Mouse (Mus musculus) heart, adult 11 months (tissue): ENCODE data around the gene Klf8.
A peak's percentile ranks its signal among the peaks of the same experiment; 100 is the strongest.
"Not testable (repeated sequence)": the region's sequence is repeated elsewhere in the genome, so short reads cannot be mapped to it uniquely, and the experiment has no call there.

Experiments used
- DNase-seq: peaks from one replicate; pipeline ENCODE4 v3.0.0; 2022

The Klf8 gene

DNA sequence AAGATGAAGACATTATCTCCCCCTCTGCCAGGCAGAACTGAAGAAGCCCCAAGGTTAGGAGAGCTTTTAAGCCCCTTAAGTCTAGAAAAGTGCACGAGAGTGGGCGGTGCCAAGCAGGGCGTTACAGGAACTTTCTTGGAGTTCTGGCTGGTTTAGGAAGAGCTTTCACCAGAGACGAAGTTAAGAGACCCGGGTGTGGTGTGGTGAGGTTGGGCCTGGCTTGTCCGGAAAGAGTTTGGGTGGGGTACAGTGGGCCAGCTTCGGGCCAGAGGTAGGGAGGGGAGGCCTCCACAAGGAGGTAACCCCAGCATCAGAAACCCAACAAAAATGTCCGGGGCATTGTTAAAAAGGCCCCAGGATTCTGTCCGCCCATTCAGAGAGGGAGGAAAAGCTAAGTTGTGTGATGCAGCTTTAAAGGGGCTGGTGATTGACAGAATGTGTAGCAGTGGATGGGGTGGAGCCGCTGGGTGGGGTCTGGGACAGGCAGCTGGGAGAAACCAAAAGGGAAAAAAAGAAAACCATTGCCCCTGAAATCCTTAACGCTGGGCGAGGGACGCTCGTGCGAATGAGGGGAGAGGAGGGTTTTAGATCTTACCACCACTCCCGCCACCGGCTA is at the start of gene Klf8:
Klf8 (plus strand) TSS at position 163 of the 616 bp plus-strand sequence.
- DNase-seq = no peak

DNA sequence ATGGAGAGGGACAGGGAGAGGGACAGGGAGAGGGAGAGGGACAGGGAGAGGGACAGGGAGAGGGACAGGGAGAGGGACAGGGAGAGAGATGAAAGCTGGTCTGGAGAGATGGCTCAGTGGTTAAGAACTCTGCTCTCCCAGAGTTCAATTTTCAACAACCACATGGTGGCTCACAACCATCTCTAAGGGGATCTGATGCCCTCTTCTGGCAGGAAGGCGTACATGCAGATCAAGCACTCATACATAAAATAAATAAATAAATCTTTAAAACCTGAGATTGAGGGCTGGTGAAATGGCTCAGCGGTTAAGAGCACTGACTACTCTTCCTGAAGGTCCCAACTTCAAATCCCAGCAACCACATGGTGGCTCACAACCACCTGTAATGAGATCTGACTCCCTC is 38.1 kb upstream of the Klf8 start:
- not testable (repeated sequence) for DNase-seq

DNA sequence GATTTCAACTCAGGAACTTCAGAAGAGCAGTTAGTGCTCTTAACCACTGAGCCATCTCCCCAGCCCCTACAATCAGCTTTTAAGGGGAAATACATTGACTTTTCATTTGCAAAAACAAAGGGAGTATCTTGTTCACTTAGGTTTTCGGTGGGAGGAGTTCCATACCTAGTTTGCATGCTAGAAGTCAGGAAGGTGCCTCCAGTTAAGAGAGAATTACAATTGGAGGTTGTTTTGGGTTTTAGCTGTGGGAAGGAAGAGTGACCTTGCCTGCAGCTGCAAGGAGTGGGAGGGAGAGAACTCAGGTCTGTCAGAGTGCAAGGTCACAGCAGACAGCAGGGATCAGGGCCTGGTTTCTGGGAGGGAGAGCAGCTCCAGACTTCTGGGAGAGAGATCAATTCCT is 26.2 kb upstream of the Klf8 start:
- DNase-seq = no peak

DNA sequence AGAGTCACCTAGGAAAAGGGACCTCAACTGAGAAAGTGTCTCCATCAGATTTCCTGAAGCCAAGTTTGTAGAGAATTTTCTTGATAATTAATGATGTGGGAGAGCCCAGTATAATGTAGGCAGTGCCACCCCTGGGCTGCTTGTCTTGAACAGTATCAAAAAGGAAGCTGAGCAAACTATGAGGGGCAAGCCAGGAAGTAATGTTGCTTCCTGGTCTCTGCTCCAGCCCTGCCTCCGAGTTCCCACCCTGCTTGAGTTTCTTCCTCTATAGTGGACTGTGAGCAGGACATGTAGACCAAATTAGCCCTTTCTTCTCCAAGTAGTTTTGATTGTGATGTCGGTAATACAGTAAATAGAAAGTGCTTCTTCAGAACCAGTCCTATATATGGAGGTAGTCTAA is 6.0 kb upstream of the Klf8 start:
- DNase-seq = no peak

DNA sequence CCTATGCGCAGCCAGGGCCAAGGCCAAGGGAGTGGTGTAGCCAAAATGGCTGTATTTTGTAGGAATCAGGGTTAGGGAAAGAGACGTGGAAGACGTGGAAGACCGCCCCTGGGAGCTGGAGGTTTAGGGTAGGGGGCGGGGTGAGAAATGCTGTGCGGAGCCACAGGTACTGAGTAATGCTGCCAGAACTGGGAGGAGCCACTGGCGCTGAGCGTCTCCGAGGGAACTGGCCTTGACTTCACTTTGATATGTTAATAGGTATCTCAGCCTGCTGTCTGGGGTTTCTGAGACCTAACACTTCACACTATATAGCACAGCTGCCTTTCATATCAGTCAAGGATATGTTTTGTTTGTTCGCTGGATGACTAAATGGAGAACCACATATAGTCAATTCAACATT is 4.0 kb upstream of the Klf8 start:
- no peak for DNase-seq

DNA sequence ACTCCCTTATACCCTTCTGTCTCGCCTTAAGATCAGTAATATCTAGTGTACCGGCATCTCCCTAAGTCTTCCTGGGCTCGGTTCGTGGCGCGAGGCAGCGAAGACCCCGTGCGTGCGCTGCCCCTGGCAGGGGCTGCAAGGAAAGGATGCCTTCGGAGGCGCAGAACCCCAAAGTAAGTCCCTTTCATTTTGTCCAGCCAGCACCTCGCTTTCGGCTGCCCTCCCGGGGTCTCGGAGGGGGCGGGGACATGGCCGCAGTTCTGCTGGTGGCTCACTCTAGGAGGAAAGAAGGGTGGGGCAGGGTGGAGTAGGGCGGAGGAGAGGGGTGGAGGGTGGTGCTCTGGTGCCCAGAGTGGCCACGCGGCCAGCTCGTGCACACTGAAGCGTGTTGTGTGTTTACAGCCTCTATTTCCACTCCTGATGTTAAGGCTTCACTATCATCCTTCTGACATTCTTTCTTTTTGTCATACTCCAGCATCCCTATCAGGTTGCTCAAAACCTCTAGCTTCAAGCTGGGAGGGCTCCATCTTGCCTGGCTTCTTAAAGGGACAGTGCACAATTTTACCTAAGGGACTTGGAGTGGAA is 746 bp downstream of the Klf8 start:
- peak; percentile 85 for DNase-seq

DNA sequence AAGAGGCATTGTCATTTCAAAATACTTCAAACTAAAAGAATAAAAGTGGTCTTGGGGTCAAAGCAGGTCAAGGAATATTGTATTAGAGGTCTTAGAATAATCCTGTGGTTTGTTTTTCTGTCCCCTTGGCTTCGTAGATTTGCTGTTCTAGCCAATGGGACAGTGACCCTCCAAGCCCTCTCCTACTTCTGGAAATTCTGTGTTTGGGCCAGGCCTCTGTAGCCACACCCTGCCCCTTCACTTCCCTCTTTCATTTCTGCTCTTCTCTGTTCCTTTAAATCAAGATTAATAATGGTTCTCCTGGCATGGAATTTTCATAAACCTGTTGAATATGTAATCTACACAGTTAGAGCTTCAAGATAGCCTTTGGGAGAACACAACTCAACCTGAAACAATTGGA is 17.0 kb downstream of the Klf8 start:
- no peak for DNase-seq

DNA sequence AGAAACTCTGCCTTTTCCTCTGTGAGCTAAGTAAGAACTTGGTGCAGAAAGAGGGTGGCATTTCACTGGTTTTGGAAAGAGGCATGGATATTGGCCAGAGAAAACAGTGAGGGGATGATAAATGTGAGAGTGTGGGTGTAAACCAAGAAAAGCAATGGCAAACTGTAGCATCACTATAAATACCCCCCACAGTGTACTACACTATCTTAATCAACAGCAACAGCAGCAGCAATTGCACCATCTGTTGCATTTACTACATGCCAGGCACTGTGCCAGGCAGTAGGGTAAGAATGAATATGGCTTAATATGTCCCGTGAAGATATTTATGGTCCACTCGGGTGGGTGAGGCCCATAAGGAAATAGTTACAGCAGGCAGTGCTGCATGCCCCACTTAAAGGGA is 18.2 kb downstream of the Klf8 start:
- no peak for DNase-seq

DNA sequence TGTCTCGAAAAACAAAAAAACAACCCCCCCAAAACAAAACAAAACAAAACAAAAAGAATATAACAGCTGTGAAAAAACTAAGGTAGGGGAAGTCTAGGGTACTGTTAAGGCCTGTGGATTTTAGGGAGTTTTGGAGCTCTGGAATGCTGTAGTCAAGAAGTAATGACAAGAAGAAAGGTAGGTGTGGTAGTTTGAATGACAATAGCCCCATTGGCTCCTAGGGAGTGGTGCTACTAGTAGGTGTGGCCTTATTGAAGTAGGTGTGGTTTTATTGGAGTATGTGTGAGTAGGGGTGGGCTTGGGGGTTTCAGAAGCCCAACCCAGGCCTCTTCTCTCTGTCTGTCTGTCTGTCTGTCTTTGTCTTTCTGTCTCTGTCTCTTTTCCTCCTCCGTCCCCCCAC is 44.9 kb downstream of the Klf8 start:
- no peak for DNase-seq

DNA sequence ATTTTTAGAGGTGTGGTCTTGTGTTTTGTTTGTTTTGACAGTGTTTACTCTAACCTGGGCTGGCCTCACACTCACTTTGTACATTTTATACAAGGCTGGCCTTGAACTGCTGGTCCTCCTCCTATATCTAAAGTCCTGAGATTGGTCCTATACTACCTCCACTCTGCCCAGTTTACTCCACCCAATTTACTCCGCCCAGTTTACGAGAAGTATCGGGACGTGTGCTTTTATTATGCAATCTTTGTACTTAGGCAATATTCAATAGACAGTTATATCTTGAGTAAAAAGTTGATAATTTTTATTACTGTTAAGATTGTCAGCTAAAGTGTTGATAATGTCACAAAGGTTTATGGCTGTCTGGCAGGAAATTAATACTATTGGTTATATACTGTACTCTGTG is 74.1 kb downstream of the Klf8 start:
- DNase-seq = no peak

DNA sequence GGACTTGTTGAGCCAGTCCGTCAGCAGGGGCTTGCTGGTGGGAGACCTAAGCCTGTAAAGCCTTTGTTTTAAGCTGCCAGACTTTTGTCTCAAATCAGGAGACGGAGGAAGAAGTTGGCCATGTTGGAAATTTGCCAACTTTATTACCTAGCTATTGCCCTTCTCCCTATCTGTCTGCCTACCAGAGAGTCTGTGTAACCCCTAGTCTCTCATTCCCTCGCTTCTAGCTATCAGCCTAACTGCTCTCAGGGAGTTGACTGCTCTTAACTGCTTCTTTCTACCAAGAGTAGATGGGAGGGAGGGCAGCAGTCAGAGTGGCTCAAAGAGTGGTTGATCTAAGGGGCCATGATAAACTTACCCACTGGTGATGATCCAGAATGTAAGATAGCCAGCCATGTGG is 85.8 kb downstream of the Klf8 start:
- no peak for DNase-seq

DNA sequence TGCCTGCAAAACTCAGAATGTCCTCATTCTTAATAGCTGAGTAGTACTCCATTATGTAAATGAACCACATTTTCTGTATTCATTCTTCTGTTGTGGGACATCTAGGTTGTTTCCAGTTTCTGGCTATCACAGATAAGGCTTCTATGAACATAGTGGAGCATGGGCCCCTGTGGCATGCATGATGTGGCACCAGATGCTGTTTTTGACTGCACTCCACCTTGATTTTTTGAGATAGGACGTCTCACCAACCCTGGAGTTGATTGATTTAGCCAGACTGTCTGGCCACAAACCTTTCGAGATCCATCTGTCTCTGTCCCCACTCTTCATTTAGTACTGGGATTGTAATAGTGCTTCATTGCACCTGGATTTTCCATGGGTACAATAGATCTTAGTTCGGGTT is 96.9 kb downstream of the Klf8 start:
- not testable (repeated sequence) for DNase-seq

DNA sequence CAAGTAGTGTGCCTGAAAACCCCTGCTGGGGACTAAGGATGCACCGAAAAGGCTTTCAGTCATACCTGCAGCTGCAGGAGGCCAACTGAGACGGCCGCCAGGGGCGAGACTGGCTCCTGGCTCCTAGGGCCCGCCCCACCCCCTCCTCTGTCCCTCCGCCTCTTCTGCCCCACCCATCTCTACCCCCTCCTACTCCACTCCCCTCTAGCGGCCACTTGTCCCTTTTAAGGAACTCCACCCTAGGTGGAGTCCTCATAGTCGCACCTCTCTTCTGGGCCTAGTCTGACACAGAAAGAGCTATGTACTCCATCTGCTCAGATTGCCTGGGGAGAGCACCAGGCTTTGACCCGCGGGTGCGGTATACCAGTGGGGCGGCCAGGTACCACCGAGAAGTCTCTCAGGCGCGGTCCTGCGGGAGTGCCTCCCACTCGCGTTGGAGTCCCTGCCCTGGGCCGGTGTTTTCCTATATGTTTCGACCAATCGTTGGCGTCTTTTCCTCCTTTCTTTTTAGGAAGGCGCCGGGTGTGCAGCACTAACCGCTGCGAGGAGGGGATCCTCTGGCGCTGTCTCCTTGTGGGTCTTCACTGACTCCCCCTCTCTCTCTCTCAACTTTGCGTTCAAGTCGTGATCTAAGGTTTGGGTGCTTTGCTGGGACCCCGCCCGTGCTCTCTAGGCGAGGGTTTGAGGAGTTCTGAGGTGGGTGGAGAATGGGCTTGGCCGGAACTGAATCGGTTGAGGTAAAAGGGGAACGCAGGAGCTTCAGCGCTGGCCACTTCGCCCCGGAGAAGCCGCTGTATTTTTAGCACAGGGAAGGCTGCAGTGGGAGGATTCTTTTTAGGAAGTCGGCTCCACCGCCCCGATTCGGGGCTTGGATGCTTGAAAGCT is 122.3 kb downstream of the Klf8 start:
- peak; percentile 89 for DNase-seq

DNA sequence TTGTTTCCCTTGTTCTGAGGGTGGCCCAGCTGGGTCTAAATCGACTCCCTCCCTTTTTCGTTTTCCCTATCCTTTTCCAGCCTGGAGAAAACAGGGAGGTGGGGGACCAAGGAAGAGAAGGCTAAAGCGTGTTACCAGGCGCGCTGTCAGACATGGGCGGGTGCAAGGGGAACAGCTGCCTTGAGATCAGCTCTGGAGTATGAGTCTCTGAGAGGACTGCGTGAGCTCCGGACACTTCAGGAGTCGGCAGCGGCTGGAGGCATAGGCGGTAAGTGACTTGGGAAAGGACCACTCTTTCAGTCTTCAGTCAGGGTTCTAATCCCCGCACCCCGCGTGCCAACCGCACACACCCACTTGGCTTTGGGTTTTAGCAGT is 122.9 kb downstream of the Klf8 start:
- peak; percentile 86 for DNase-seq

DNA sequence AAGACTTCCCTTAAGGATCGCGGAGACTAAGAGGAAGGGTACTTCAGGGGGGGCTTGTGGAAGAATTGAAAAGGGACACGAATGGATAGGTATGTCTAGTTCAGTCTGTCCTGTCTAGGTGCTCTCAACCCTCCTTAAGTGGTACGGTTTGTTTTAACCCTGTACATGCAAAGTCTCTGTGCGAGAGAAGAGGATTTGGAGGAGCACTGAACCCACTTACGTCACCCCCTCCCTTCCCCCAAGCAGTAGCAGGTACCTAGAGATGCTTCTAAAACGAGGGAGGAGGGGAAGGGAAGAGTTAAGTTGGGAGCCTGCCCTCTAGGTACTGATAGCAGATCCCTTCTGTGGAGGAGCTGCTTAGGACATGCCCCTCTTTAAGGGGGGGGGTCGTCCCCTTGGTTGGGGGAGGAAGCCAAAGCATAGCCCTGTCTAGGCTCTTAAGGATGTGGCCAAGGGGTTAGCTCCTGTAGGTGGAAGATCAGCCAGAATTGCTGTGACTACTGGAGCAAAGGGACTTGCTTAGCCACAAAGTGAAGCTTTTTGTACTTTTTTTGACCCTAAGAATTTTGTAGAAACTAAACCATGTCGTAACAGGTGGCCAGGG is 123.5 kb downstream of the Klf8 start:
- no peak for DNase-seq

DNA sequence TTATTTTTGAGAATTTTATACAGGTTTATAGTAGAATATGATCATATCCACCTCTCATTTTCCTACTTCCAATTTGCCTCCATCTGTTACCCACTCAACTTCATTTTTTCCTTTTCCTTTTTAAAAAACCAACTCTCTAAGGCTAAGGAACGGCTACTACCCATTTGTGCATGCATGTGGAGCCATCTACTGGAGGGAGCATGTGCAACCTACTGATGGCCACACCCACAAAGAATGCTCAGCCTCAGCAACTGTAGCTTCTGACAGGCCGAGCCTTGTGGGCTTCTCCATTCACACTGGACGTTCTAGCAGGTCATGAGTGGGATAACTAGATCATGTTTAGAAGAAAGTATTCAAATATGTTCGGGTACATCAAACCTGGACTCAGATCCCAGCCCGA is 129.5 kb downstream of the Klf8 start:
- no peak for DNase-seq

DNA sequence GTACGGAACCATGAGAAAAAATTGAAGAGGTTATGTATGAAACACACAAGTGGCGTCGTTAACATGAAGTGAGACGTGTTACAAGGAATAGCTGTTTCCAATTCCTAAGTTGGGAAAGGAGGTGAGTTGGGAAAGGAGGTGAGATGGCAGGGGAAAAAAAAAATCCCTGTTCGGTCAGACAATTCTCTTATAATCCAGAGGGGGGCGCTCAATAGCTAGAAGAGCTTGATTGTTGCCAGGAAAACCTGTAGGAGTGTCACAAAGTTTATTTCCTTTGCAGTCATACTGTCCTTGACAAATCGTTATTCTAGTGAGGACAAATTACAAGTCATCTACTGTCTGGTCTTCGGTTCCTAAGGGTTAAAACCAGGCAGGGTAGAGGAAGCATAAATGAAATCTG is 132.5 kb downstream of the Klf8 start:
- no peak for DNase-seq

DNA sequence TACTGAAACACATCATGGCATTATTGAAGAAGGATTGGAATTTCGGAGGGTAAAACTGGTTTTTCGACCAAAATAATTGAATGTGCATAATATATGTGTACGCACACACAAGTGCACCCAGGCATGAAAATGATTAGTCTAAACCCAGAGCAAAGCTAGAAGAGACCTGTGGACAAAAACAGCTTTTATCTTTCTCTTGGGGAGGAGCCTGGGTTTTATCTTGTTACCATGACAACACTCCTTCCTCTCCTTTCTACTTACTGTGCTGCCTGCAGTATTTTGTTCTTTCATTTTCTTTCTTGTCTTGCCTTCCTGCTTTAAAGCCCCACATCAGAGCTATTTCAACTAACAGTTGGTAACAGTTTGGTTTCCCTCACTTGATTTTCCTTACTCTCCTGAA is 137.8 kb downstream of the Klf8 start:
- no peak for DNase-seq

DNA sequence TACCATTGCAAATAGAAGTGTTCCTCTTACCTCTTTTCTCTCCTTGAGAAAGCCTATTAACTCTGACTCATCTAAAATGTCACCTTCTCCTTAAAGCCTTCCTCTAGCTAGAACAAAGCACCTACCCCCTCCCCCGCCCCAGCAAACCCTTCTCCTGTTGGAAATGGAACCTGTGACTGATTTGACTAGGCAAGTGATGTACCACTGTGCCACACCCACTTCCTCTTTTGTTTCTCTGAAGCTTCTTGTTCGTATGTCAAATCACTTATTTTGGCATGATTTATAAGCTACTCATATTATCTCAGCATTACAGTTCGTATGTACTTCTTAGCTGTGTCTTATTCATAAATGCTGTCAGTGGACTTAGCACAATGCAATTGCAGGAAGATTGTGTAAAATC is 144.5 kb downstream of the Klf8 start:
- no peak for DNase-seq

DNA sequence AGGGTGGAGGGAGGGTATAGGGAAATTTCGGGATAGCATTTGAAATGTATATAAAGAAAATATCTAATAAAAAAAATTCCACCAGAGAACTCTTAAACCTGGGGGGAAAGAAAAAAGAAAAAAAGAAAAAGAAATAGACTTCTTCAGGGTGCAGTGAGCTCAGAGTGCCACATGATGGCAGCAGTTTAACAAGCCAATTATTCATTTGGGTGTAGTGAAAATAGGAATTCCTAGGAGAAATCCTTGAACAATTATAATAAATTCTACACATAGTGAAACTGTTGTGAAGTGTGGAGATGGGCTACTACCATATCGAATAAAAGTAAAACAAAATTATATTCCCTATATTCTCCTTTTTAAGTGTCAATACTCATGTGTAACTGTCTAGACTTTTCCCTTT is 152.0 kb downstream of the Klf8 start:
- no peak for DNase-seq

DNA sequence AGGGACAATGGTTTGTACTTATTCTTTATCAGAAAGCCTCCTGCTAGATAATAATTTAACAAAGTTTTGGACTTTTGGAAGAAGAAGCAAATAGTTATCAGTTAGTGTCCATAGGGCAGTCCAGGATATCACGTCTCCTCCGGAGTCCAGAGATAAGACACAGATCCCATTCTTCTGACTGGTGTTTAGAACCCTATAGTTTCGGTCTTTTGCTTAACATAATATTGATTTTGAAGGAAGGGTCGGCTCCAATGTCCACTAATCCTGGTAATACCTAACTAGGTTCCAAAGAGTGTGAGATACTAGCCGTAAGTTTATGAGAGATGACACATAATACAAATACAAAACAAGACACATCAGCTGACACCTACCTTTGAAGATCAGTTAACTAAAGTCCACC is 179.8 kb downstream of the Klf8 start:
- no peak for DNase-seq

DNA sequence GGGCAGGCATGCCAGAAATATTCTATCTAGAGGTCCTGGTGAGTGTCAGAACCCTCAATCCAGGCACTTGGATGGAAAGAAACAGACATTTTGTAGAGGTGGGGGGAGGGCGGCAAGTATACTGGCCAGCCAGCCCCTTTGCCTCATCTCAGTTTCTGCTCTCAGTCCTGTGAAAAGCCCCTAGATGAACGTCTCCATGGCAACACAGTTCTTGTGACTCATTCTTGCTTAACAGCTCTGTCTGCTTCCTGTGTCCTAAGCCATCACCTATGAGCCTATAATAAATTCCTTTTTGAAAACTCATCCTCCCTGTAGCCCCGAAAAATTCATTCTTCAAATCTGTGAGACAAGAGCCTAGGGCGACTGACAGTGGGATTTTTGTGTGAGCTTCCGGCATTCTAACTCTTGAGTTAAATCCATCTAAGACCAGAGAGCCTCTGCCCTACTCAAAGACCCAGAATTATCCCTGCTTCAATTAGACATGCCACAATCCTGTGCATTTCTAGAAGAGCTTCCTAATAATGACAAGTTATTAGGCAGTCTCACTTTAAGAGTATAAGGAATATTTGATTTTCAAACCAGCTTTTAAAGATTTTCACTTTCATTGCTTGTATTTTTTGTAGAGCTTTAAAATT is 196.5 kb downstream of the Klf8 start:
- DNase-seq = no peak

DNA sequence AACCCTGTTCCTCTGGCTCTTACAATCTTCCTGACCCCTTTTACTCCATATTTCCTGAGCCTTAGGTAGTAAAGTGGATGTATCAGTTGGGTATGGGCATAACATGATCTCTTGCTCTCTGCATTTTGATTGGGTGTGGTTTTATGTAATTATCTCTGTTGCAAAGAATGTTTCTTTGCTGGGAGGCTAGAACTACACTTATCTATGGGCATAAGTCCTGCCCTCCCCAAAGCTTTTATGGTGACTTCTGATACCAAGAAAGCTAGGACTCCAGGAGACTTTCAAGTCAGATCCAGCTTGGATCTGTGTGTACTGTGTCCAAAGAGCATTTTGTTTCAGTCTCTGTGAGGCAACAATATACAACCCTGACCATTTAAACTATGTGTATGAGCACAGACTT is 202.3 kb downstream of the Klf8 start:
- DNase-seq = no peak

DNA sequence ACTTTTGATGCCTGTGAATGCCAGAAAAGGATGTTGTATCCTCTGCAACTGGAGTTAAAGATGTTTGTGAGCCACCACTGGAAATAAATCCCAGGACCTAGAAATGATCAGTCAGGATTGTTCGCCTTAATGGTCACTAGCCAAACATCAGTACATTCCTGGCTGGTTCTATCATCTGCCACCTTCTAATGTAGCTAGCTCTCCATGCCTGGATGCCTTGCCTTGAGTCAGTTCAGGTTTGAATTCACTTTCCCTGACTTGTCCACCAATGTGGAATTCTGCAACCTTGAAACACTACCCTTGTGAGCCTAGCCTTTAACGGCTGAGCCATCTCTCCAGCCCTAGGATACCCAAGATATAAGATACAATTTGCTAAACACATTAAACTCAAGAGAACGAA is 202.8 kb downstream of the Klf8 start:
- DNase-seq = no peak
